Mouse (Mus musculus) kidney, postnatal 25 days (tissue): ENCODE results near the gene Eid2.

Source experiments
- DNase-seq, 2 experiments: peaks; one replicate each; pipeline ENCODE4 v3.0.0; 2021; ENCODE audit warnings: mixed read lengths in 2 of 2

Gene Eid2

DNA sequence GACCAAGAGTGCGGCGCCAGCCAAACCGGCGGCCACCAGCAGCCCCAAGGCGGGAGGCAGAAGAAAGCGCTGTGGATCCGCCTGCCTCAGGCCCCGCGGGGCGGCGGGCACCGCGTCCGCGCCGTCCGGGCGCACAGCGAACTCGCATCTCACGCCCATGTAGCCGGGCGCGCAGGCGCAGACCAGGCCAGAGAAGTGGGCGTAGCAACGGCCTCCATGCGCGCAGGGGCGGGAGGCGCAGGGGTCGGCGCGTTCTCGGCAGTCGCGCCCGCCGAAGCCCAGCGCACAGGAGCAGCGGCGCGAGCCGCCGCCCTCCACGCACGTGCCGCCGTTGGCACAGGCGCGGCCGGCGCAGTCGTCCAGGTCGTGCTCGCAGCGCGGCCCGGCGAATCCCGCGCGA is 26.8 kb downstream of the Eid2 start:
- DNase-seq: peak; percentile 59 to 75

GRCm38 (mm10) chr7:28298837-28299625 is 31.4 kb downstream of the Eid2 start:
- peak; percentile 52 to 69 for DNase-seq

GRCm38 (mm10) chr7:28301616-28302433 is 34.1 kb downstream of the Eid2 start, which contains the start of gene Dll3:
Gene Dll3, minus strand, starts transcription at chr7:28302238.
- peak; percentile 62 to 70 for DNase-seq

GRCm38 (mm10) chr7:28305641-28306040 is 38.0 kb downstream of the Eid2 start:
- DNase-seq: peak; percentile 36 to 77

DNA sequence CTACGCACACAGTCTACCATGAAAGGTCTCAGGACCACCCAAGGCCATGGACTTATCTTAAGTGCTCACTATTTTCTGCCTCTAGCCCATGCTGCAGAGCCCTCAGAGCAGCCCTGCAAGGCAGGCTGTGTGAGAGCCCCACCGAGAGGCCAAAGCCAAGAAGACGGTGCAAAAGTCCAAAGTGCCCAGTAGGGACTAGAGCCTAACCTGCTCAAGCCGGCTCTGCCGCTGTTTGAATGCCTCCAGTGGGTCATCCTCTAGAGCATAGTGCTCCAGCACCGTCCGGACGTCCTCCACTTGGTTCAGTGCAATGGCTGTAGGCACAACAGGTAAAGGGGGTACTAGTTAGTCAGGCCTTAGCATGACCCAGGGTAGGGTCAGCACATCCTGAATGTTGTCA is 38.5 kb downstream of the Eid2 start:
- DNase-seq: peak; percentile 62 to 89

- no peak for DNase-seq
Measured at GRCm38 (mm10) chr7:28309737-28310136, 42.1 kb downstream of the Eid2 start.

DNA sequence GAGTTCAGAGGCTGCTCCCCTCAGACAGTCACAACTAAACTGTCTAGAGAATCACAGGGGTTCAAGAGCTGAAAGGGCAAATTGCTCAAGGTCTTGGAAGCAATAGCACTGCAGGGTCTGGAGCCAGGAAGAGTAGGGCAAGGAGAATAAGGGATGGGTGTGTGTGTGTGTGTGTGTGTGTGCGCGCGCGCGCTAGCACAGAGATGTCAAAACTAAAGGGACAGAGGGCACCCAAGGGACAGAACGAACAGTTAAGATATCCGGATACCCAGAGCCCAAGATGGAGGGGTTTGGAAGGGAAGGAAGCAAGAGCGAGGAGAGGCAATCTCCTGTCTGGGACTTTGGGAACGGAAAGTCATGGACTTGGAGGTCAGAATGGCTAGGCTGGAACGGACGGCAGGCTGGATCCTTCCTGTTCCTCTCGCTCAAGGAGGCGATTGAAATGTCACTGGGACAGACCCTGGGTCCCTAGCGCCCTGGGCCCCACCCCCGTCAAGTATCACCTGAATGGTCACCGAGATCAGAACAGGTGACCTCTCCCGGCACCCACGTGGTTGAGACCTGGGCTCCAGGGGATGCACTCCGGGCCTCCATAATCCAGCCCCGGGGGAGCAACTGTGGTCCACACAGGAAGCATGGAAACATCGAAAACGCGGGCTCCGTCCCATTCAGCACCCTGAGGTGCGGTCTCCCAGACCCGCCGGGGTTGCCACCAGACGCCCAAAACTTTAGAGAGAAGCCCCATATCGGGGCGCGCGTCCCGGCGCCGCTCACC is 43.7 kb downstream of the Eid2 start:
- peak; percentile 31 to 78 for DNase-seq

DNA sequence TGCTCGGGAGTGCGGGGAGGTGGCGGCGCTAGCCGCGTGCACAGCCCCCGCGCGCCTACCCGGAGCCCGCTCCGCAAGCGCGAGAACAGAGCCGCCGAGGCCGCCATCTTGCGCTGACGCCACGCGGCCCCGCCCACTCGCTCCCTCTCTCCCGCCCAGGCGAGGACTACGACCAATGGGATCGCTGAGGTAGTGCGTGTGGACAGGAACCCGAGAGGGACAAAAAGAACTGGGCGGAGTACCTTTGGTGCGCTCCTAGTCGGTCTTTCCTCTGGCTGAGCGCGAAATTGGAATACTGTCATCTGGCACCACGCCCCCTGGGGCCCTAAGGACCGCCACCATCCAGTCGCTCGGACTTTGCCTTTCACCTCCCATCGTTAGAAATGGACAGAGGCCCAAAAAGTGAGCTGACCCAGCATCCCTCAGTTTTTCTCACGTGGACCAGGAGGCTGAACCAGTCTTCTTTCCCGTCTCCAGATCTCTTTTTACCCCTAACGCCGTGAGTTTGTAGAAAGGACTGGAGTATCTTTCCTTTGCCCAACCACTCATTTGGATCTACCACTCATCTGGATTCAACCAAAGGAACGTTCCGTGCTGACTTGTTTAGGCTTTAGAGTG is 44.4 kb downstream of the Eid2 start, which contains the start of gene Timm50:
TSS of gene Timm50 (minus strand) at position 147 of the 618 bp plus-strand sequence.
- DNase-seq: peak; percentile 99

DNA sequence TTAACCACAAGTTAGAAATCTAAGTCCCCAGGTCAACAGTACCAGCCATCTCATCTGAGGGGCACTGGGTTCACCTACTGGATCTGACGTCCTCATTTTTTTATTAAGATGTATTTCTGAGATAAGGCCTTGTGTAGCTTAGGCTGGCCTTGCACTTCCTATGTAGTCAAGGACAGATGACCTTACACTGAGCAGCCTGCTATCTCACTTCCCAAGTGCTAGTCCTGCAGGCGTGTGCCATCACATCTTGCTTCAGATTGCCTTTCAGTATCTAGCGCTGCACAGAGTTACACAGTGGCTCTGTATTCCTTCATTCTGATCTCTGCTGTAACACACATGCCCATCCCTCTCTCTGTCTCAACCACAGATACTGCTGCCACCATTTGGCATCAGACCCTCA is 50.4 kb downstream of the Eid2 start:
- no peak for DNase-seq

- no peak for DNase-seq
Measured at GRCm38 (mm10) chr7:28318714-28319113, 51.0 kb downstream of the Eid2 start.
